Mouse (Mus musculus): ENCODE results near the gene Gm2007. TPM values are rescaled to one million over a fixed set of nuclear protein-coding genes. Genes with fewer than 3 reads are reported as not detected.
"Not testable (repeated sequence)": the region's sequence is repeated elsewhere in the genome, so short reads cannot be mapped to it uniquely, and the experiment has no call there.

Gm2007 gene
- polyA plus RNA-seq (2016; fragmentation: Nextera tagmentation; extraction: Ambion mirVana), result not detected in 2 replicates

DNA sequence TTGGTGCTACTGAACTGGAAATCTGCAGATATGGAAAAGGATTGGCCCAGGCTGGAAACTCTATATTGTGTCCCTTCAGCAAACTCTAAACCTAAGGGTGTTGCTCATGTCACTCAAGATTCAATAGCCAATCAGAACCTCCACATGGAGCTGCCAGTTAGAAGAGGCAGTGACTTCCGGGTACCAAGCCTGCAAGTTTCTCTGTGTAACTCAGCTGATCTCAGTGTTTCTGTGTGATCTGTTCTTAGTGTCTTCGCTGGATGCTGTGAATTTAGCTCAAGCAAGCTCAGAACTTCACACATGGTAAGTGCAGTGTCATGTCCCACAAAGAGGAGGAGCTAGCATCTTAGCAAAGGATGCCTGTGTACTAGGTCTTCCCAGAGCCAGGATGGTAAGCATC, at the start of gene Gm2007:
Gene Gm2007 (plus strand): TSS at position 301 of the 400 bp plus-strand sequence.
- H3K27ac ChIP-seq (replicated peaks); H3K9me3 ChIP-seq; ATAC-seq (ENCODE audit: low FRiP score, low read depth); H3K4me3 ChIP-seq; H3K27me3 ChIP-seq; H3K36me3 ChIP-seq; H3K9ac ChIP-seq (replicated peaks); H3K4me2 ChIP-seq (replicated peaks); H3K4me1 ChIP-seq: not testable (repeated sequence)
- WGBS, result no CpG with 5 or more reads among the region's 2 CpGs

DNA sequence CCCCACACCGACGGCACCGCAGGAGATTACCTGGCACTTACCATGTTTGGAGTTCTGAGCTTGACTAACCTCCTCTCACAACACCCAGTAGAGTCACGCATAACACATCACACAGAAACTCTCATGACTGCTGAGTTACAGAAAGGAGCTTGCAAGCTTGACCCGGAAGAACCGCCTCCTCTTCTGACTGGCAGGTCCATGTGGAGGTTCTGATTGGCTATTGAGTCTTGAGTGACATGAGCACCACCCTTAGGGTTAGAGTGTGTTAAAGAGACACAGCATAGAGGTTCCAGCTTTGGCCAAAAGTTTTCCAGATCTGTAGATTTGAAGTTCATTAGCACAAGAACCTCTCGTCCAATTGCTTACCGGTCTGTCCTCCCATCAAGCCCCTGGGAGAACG, 37.8 kb upstream of the Gm2007 start, which contains the start of gene Zfp969:
Gene Zfp969 (minus strand): TSS at position 101 of the 400 bp plus-strand sequence.
- H3K27ac ChIP-seq (replicated peaks); H3K36me3 ChIP-seq; H3K9me3 ChIP-seq; H3K9ac ChIP-seq (replicated peaks); ATAC-seq (ENCODE audit: low FRiP score, low read depth); H3K4me3 ChIP-seq; H3K27me3 ChIP-seq; H3K4me2 ChIP-seq (replicated peaks); H3K4me1 ChIP-seq: not testable (repeated sequence)
- no CpG with 5 or more reads among the region's 9 CpGs for WGBS

DNA sequence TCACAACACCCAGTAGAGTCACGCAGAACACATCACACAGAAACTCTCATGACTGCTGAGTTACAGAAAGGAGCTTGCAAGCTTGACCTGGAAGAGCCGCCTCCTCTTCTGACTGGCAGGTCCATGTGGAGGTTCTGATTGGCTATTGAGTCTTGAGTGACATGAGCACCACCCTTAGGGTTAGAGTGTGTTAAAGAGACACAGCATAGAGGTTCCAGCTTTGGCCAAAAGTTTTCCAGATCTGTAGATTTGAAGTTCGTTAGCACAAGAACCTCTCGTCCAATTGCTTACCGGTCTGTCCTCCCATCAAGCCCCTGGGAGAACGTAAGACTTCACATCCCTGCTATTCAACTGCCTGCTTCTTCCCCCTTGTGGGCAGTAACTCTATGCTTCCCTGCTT, 59.7 kb downstream of the Gm2007 start, which contains the start of gene Gm14288:
Gene Gm14288 (minus strand): TSS at position 101 of the 400 bp plus-strand sequence.
- ATAC-seq (ENCODE audit: low FRiP score, low read depth); H3K27me3 ChIP-seq: not testable (repeated sequence)
- WGBS, result no CpG with 5 or more reads among the region's 6 CpGs

More for the DNA sequence above, 59.7 kb downstream of the Gm2007 start, which contains the start of gene Gm14288:
- not testable (repeated sequence) for H3K27ac ChIP-seq (replicated peaks); H3K9ac ChIP-seq (replicated peaks); H3K4me3 ChIP-seq; H3K9me3 ChIP-seq; H3K4me2 ChIP-seq (replicated peaks); H3K4me1 ChIP-seq; H3K36me3 ChIP-seq

Other genes with a start within 250 kb of the Gm2007 start
- not detected in 2 replicates for gene Gm11007, start 97.6 kb upstream of the Gm2007 start, polyA plus RNA-seq (2016; fragmentation: Nextera tagmentation; extraction: Ambion mirVana)
- 2.1 and 11.6 TPM in 2 replicates for gene Zfp969, start 37.9 kb upstream of the Gm2007 start, polyA plus RNA-seq (2016; fragmentation: Nextera tagmentation; extraction: Ambion mirVana)
- 1.9 and 5.3 TPM in 2 replicates for gene Gm14288, start 59.6 kb downstream of the Gm2007 start, polyA plus RNA-seq (2016; fragmentation: Nextera tagmentation; extraction: Ambion mirVana)
- 25.7 and 29.1 TPM in 2 replicates for gene Gm6710, start 127.7 kb downstream of the Gm2007 start, polyA plus RNA-seq (2016; fragmentation: Nextera tagmentation; extraction: Ambion mirVana)
- gene Zfp966, start 189.6 kb downstream of the Gm2007 start, polyA plus RNA-seq (2016; fragmentation: Nextera tagmentation; extraction: Ambion mirVana), result 5.0 and 5.3 TPM in 2 replicates
- gene Gm2026, start 223.8 kb downstream of the Gm2007 start, polyA plus RNA-seq (2016; fragmentation: Nextera tagmentation; extraction: Ambion mirVana), result 14.3 and 23.1 TPM in 2 replicates